Mouse (Mus musculus) heart, postnatal 0 days (tissue): ENCODE data around the gene Gtf2h3. TPM values are rescaled to one million over a fixed set of nuclear protein-coding genes. Genes with fewer than 3 reads are reported as not detected.
A peak's percentile ranks its signal among the peaks of the same experiment; 100 is the strongest.
"Not testable (repeated sequence)": the region's sequence is repeated elsewhere in the genome, so short reads cannot be mapped to it uniquely, and the experiment has no call there.

Experiments
- ATAC-seq: fragments of 200-750 bp; cut with Nextera tagmentation; 2 replicates; pipeline ENCODE4 v1.8.0; 2017; ENCODE audit warnings: low read depth, moderate number of reproducible peaks, moderate library complexity; ENCODE audit not compliant: insufficient read depth
- DNase-seq: peaks from one replicate; pipeline ENCODE4 v3.0.0-alpha.2; 2016; ENCODE audit warnings: low spot score
- H3K27ac ChIP-seq: fragments of 300-500 bp; sonication (generic); 2 replicates; pipeline ENCODE4 v1.5.1; 2014; ENCODE audit warnings: low read depth, mild to moderate bottlenecking
- H3K27me3 ChIP-seq: fragments of 300-500 bp; sonication (generic); 2 replicates; pipeline ENCODE4 v1.6.1; 2014; ENCODE audit warnings: low read length, mixed read lengths; ENCODE audit not compliant: control insufficient read depth, insufficient read depth
- H3K36me3 ChIP-seq: fragments of 300-500 bp; sonication (generic); replicated peaks from 2 replicates; pipeline ENCODE4 v1.6.1; 2014; ENCODE audit warnings: low read length, mixed read lengths; ENCODE audit not compliant: control insufficient read depth, insufficient read depth
- H3K4me1 ChIP-seq: fragments of 300-500 bp; sonication (generic); 2 replicates; pipeline ENCODE4 v1.6.1; 2014; ENCODE audit warnings: antibody characterized with exemption; ENCODE audit not compliant: control insufficient read depth, insufficient read depth
- H3K4me2 ChIP-seq: fragments of 300-500 bp; sonication (generic); 2 replicates; pipeline ENCODE4 v1.6.1; 2014; ENCODE audit warnings: low read depth, mild to moderate bottlenecking, low read length, moderate library complexity
- H3K4me3 ChIP-seq: fragments of 300-500 bp; sonication (generic); 2 replicates; pipeline ENCODE4 v1.5.1; 2014; ENCODE audit warnings: low read depth, low read length
- H3K9ac ChIP-seq: fragments of 300-500 bp; sonication (generic); replicated peaks from 2 replicates; pipeline ENCODE4 v1.6.1; 2014; ENCODE audit warnings: low read depth, low read length, mixed read lengths
- H3K9me3 ChIP-seq: fragments of 300-500 bp; sonication (generic); replicated peaks from 2 replicates; pipeline ENCODE4 v1.6.1; 2016; ENCODE audit warnings: low read length; ENCODE audit not compliant: control insufficient read depth
- CTCF ChIP-seq: IDR thresholded peaks from 2 replicates; pipeline ENCODE4 v1.5.1; 2016; ENCODE audit warnings: antibody characterized with exemption, control low read depth, low read depth
- EP300 ChIP-seq: IDR thresholded peaks from 2 replicates; pipeline ENCODE4 v1.6.1; 2016; ENCODE audit warnings: antibody characterized with exemption, low read depth
- WGBS: fragments of 180-500 bp; shearing (Covaris S2); extraction: QIAGEN DNeasy Blood & Tissue Kit; methylation state at CpG from one replicate; pipeline ENCODE4 v1.1.7; 2014; 5-methylcytosine and 5-hydroxymethylcytosine counted together
- polyA plus RNA-seq: library from polyadenylated mRNA; unstranded; fragments of >200 nt; fragmentation: Nextera tagmentation; extraction: Ambion mirVana; gene quantifications from 2 replicates; pipeline ENCODE4 v1.2.1, GENCODE M21; 2015
- total RNA-seq: library from RNA; depleted of rRNA; stranded (reverse); fragments of >200 nt; gene quantifications from 2 replicates; pipeline ENCODE4 v1.2.3, GENCODE M21; 2014; ENCODE audit warnings: low replicate concordance

Gene Gtf2h3
- total and polyA plus RNA-seq, 2 experiments from 2014 or later: 18.9 to 21.1 TPM

DNA sequence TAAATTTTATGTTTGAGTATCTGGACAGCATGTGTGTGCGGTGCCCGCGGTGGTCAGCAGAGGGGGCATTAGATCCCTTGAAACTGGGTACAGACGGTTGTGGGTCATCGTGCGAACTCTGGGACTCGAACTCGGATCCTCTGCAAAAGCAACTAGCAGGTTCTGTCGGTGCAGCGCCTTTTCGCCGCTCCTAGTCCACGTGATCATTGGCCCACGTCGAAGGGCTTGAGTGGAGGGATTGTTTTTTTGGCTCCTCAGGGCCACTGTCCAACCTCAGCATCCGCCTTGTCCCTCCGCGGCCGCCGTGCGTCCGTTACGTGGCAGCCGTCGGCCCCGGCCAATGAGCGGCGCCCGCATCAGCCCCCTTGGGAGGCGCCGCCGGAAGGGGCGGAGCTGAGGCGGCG, 38.6 kb upstream of the Gtf2h3 start, which contains the start of gene Tmed2:
TSS of gene Tmed2 (plus strand) at position 313 of the 404 bp plus-strand sequence.
- ATAC-seq (peak; percentile 95), DNase-seq (peak; percentile 96)
- Histone ChIP-seq H3K4me3 (peak within 1 kb of the TSS; percentile 74), H3K36me3 (peaks cover 23% of the 10 kb centered on the region), H3K27ac (peak within 1 kb of the TSS; percentile 93), H3K4me2 (peak within 1 kb of the TSS; percentile 66), H3K27me3 (no peaks in the 10 kb centered on the region), H3K9ac (peak within 1 kb of the TSS; percentile 72), H3K9me3 (no peaks in the 10 kb centered on the region), H3K4me1 (peaks cover 13% of the 10 kb centered on the region)
- TF ChIP-seq CTCF: peak; percentile 32; the same call in 1 of the 2 replicates
- peak; percentile 63; the same call in 1 of the 2 replicates for TF ChIP-seq EP300
- WGBS: under 1% methylated on average over 35 of the region's 35 CpGs

GRCm38 (mm10) chr5:124540905-124541601, 37.9 kb upstream of the Gtf2h3 start:
- H3K27ac ChIP-seq: peak overlapping the region; percentile 93
- no peaks in the 10 kb centered on the region for H3K9me3 ChIP-seq
- H3K4me1 ChIP-seq: peaks cover 13% of the 10 kb centered on the region
- peak overlapping the region; percentile 74 for H3K4me3 ChIP-seq
- peak overlapping the region; percentile 72 for H3K9ac ChIP-seq
- H3K36me3 ChIP-seq: peaks cover 30% of the 10 kb centered on the region
- no peak for TF ChIP-seq EP300
- TF ChIP-seq CTCF: no peak
- peak; percentile 79 for ATAC-seq
- H3K27me3 ChIP-seq: no peaks in the 10 kb centered on the region
- DNase-seq: peak; percentile 59
- WGBS: under 1% methylated on average over 64 of the region's 89 CpGs
- peak overlapping the region; percentile 66 for H3K4me2 ChIP-seq

- peaks cover 12% of the 10 kb centered on the region for H3K4me1 ChIP-seq
- TF ChIP-seq EP300 (no peak), CTCF (no peak)
- DNase-seq (no peak), ATAC-seq (no peak)
- H3K9ac ChIP-seq: peak overlapping the region; percentile 72
- H3K9me3 ChIP-seq: no peaks in the 10 kb centered on the region
- H3K4me2 ChIP-seq: peak overlapping the region; percentile 66
- peak overlapping the region; percentile 74 for H3K4me3 ChIP-seq
- H3K27me3 ChIP-seq: no peaks in the 10 kb centered on the region
- peaks cover 35% of the 10 kb centered on the region for H3K36me3 ChIP-seq
- H3K27ac ChIP-seq: peak overlapping the region; percentile 93
- whole genome bisulfite sequencing: 5% methylated on average over 8 of the region's 8 CpGs
These were observed 37.4 kb upstream of the Gtf2h3 start for GRCm38 (mm10) chr5:124541602-124541973.

GRCm38 (mm10) chr5:124550737-124551136, 28.2 kb upstream of the Gtf2h3 start:
- H3K4me2 ChIP-seq, DNase-seq: not testable (repeated sequence)
- H3K36me3 ChIP-seq: peaks cover 45% of the 10 kb centered on the region

GRCm38 (mm10) chr5:124551349-124552093, 27.4 kb upstream of the Gtf2h3 start:
- Histone ChIP-seq H3K36me3 (peaks cover 43% of the 10 kb centered on the region), H3K27ac (peak overlapping the region; percentile 88), H3K9ac (peak overlapping the region; percentile 74), H3K4me2 (peak overlapping the region; percentile 89), H3K4me3 (peak overlapping the region; percentile 93)
- not testable (repeated sequence) for DNase-seq, H3K9me3 ChIP-seq, H3K27me3 ChIP-seq, ATAC-seq, H3K4me1 ChIP-seq
- 29% methylated on average over 5 of the region's 5 CpGs for WGBS

More at GRCm38 (mm10) chr5:124550737-124551136, 28.2 kb upstream of the Gtf2h3 start:
- WGBS: 71% methylated on average over 4 of the region's 4 CpGs
- H3K9ac ChIP-seq, H3K27me3 ChIP-seq, H3K4me1 ChIP-seq, ATAC-seq, H3K9me3 ChIP-seq, H3K27ac ChIP-seq, H3K4me3 ChIP-seq: not testable (repeated sequence)
